11 mouse cellular contexts compared by ENCODE assay signal in the genomic region with DNA sequence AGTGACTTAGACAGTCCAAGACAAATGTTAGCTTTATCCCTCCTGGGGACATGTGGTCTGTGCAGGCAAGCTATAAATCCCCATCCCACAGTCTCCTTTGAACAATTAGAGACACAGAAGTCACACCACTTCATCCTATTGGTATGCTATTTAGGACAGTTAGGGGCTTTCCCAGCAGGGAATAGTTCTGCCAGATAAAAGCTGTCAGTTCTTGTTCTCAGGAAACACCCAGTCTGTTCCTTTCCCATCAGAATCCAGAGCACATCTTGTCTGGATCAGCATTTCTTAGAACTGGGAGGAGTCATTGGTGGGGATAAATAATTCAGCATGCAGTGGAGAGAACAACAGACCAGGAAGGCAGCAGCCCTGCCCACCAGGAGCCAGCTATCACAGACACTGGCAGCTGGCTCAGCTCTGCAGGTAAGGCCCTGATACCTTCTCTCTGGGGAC. TPM values are rescaled to one million over a fixed set of nuclear protein-coding genes. Genes with fewer than 3 reads are reported as not detected.
A peak's percentile ranks its signal among the peaks of the same experiment; 100 is the strongest.
DNase-seq lines count a peak whose midpoint lies in the region; ATAC-seq and TF ChIP-seq lines count a peak whose summit lies in the region.
"Had no signal": no experiment of that assay in that cellular context is flagged by ENCODE, and none has a peak within 500 bp of the region (broad histone marks: within the 10 kb centered on the region; RNA-seq: fewer than 3 reads in every experiment).

No protein-coding gene starts in this region.

- peak overlapping the region; percentile 29 for H3K27ac ChIP-seq in layer of hippocampus, adult 2 months
- H3K27ac ChIP-seq in hindbrain, embryonic 13.5 days = no peak overlapping the region
- H3K27ac ChIP-seq: gastrocnemius, adult 2 months had no signal

- DNase-seq in layer of hippocampus, adult 2 months (ENCODE audit: low spot score in 2 of 2) = no peak
- DNase-seq in layer of hippocampus, postnatal 25 days (ENCODE audit: extremely low spot score in 1 of 2, low spot score in 1 of 2) = no peak
- DNase-seq in R1 (ENCODE audit: low read depth, low spot score) = peak; percentile 75
- DNase-seq in neural tube, embryonic 10.5 days (ENCODE audit: extremely low spot score, low spot score) = peak; percentile 16
- DNase-seq in cerebellum, adult 18-20 months = no peak
- DNase-seq in B cell, adult 2 months = no peak
- no peak for DNase-seq in right cerebral cortex, postnatal 14 days
- DNase-seq: gastrocnemius, adult 2 months; kidney, adult 11 months had no signal

- no peak overlapping the region for H3K4me2 ChIP-seq in hindbrain, embryonic 13.5 days

- TF ChIP-seq CTCF in layer of hippocampus, adult 2 months (conservative IDR thresholded peaks at IDR 0.05) = no peak

- no peaks in the 10 kb centered on the region for H3K27me3 ChIP-seq in hindbrain, embryonic 13.5 days

- no peak overlapping the region for H3K4me3 ChIP-seq in layer of hippocampus, adult 2 months
- H3K4me3 ChIP-seq in hindbrain, embryonic 13.5 days = no peak overlapping the region
- H3K4me3 ChIP-seq: gastrocnemius, adult 2 months had no signal

- H3K9ac ChIP-seq in hindbrain, embryonic 13.5 days = no peak overlapping the region

- H3K9me3 ChIP-seq in hindbrain, embryonic 13.5 days = no peaks in the 10 kb centered on the region

- peak; percentile 67 for ATAC-seq in hindbrain, embryonic 13.5 days (ENCODE audit: low FRiP score)

- peaks cover 12% of the 10 kb centered on the region for H3K4me1 ChIP-seq in hindbrain, embryonic 13.5 days (replicated peaks)

- no peaks in the 10 kb centered on the region for H3K36me3 ChIP-seq in hindbrain, embryonic 13.5 days

RNA-seq across cellular contexts. Expression of a gene that starts 11.5 kb away (rescaled TPM):
- total RNA-seq in layer of hippocampus, adult 2 months (2021) = 1 to 10 TPM; 1.1 to 1.4 TPM
- 1 to 10 TPM in 1 of 2 experiments, not detected in 1; 2.7 TPM for total RNA-seq in layer of hippocampus, postnatal 25 days (2021)
- polyA plus RNA-seq in hindbrain, embryonic 13.5 days (2015; fragmentation: Nextera tagmentation; extraction: Ambion mirVana) = 0.97 and 1.4 TPM in 2 replicates

RNA-seq across cellular contexts. Expression of a gene that starts 15.3 kb away (rescaled TPM):
- total RNA-seq in layer of hippocampus, adult 2 months (2021) = 1 to 10 TPM in 1 of 2 experiments, not detected in 1; 1.5 TPM
- 1 to 10 TPM; 1.1 to 1.5 TPM for total RNA-seq in layer of hippocampus, postnatal 25 days (2021)
- not detected in 2 replicates for polyA plus RNA-seq in hindbrain, embryonic 13.5 days (2015; fragmentation: Nextera tagmentation; extraction: Ambion mirVana)
- total RNA-seq: gastrocnemius, adult 2 months had no signal
- polyA plus RNA-seq: limb, embryonic 11.5 days had no signal

RNA-seq across cellular contexts. Expression of a gene that starts 33.2 kb away (rescaled TPM):
- not detected for total RNA-seq in layer of hippocampus, adult 2 months (2021)
- not detected for total RNA-seq in layer of hippocampus, postnatal 25 days (2021)
- polyA plus RNA-seq in hindbrain, embryonic 13.5 days (2015; fragmentation: Nextera tagmentation; extraction: Ambion mirVana) = 0.26 TPM in 1 of 2 replicates, not detected in the other
- total RNA-seq: gastrocnemius, adult 2 months had no signal
- polyA plus RNA-seq: limb, embryonic 11.5 days had no signal

Comparison
In these comparisons a context has a peak if more than half of its experiments do, and no peak if none do; other contexts are left out.
1. DNase-seq: peak in R1 (single experiment) and neural tube, embryonic 10.5 days (single experiment); none in layer of hippocampus, adult 2 months (0 of 2), layer of hippocampus, postnatal 25 days (0 of 2), cerebellum, adult 18-20 months (0 of 2), B cell, adult 2 months (0 of 2) and right cerebral cortex, postnatal 14 days (single experiment).